In genomic region chr2:38621610-38622021, GRCm38 (mm10) we compare ENCODE assay signal across 9 mouse cellular contexts. TPM values are rescaled to one million over a fixed set of nuclear protein-coding genes. Genes with fewer than 3 reads are reported as not detected.
A peak's percentile ranks its signal among the peaks of the same experiment; 100 is the strongest.
DNase-seq lines count a peak whose midpoint lies in the region; ATAC-seq and TF ChIP-seq lines count a peak whose summit lies in the region.
"Had no signal": no experiment of that assay in that cellular context is flagged by ENCODE, and none has a peak within 500 bp of the region (broad histone marks: within the 10 kb centered on the region; RNA-seq: fewer than 3 reads in every experiment).

No protein-coding gene starts in this region.

- no peak overlapping the region for H3K4me3 ChIP-seq in intestine, postnatal 0 days (ENCODE audit: low read depth, low read length)
- no peak overlapping the region for H3K4me3 ChIP-seq in intestine, embryonic 16.5 days (ENCODE audit: low read length)
- no peak overlapping the region for H3K4me3 ChIP-seq in forebrain, embryonic 16.5 days (replicated peaks; ENCODE audit: low read length)
- no peak overlapping the region for H3K4me3 ChIP-seq in neural tube, embryonic 15.5 days (replicated peaks)

- DNase-seq in adrenal gland, postnatal 25 days: peak; percentile 65
- DNase-seq in layer of hippocampus, postnatal 10 days (ENCODE audit: low spot score in 2 of 2): peak; percentile 47 to 55
- no peak for DNase-seq in thymus, postnatal 10 days (ENCODE audit: low spot score in 2 of 2)
- no peak for DNase-seq in testis, postnatal 14 days (ENCODE audit: low spot score)

- no peaks in the 10 kb centered on the region for H3K27me3 ChIP-seq in intestine, postnatal 0 days (replicated peaks; ENCODE audit: control insufficient read depth, insufficient read depth, low read length)
- no peaks in the 10 kb centered on the region for H3K27me3 ChIP-seq in intestine, embryonic 16.5 days (replicated peaks; ENCODE audit: control insufficient read depth, insufficient read depth, low read length)
- H3K27me3 ChIP-seq in forebrain, embryonic 16.5 days (replicated peaks; ENCODE audit: control insufficient read depth, insufficient read depth, low read length): no peaks in the 10 kb centered on the region
- H3K27me3 ChIP-seq in neural tube, embryonic 15.5 days (replicated peaks): no peaks in the 10 kb centered on the region

- no peak for ATAC-seq in intestine, postnatal 0 days
- no peak for ATAC-seq in intestine, embryonic 16.5 days
- peak; percentile 94 for ATAC-seq in forebrain, embryonic 16.5 days
- ATAC-seq in neural tube, embryonic 15.5 days (ENCODE audit: low FRiP score): peak; percentile 86

- peaks cover 18% of the 10 kb centered on the region for H3K36me3 ChIP-seq in intestine, postnatal 0 days (ENCODE audit: control insufficient read depth, insufficient read depth)
- H3K36me3 ChIP-seq in intestine, embryonic 16.5 days (ENCODE audit: control insufficient read depth, insufficient read depth, low read length): peaks cover 7% of the 10 kb centered on the region
- H3K36me3 ChIP-seq in forebrain, embryonic 16.5 days (ENCODE audit: control insufficient read depth, insufficient read depth): peaks cover 5% of the 10 kb centered on the region; the same call in 1 of the 2 replicates
- H3K36me3 ChIP-seq in neural tube, embryonic 15.5 days: 0 out of 2 replicates have a peak, but pooled peaks cover 5% of the 10 kb centered on the region

- no peak overlapping the region for H3K9ac ChIP-seq in intestine, postnatal 0 days (ENCODE audit: low read depth, low read length)
- no peak overlapping the region for H3K9ac ChIP-seq in intestine, embryonic 16.5 days (ENCODE audit: low read depth, low read length)
- peak overlapping the region; percentile 33; the same call in 1 of the 2 replicates for H3K9ac ChIP-seq in forebrain, embryonic 16.5 days (replicated peaks; ENCODE audit: low read depth, low read length)
- no peak overlapping the region for H3K9ac ChIP-seq in neural tube, embryonic 15.5 days (replicated peaks)

- no peak overlapping the region for H3K4me2 ChIP-seq in intestine, postnatal 0 days (replicated peaks; ENCODE audit: low read depth)
- H3K4me2 ChIP-seq in intestine, embryonic 16.5 days (ENCODE audit: low read depth, low read length): no peak overlapping the region
- 0 out of 2 replicates have a peak overlapping the region, but pooled peaks have one; percentile 16 for H3K4me2 ChIP-seq in forebrain, embryonic 16.5 days (ENCODE audit: low read length)
- no peak overlapping the region for H3K4me2 ChIP-seq in neural tube, embryonic 15.5 days

- no peak overlapping the region for H3K27ac ChIP-seq in intestine, postnatal 0 days (ENCODE audit: low read depth, low read length)
- no peak overlapping the region for H3K27ac ChIP-seq in intestine, embryonic 16.5 days (ENCODE audit: low read length)
- H3K27ac ChIP-seq in forebrain, embryonic 16.5 days (ENCODE audit: low read length): peak overlapping the region; percentile 74
- peak overlapping the region; percentile 68 for H3K27ac ChIP-seq in neural tube, embryonic 15.5 days (replicated peaks)
- H3K27ac ChIP-seq: macrophage had no signal

- H3K9me3 ChIP-seq in intestine, postnatal 0 days (ENCODE audit: control insufficient read depth): no peaks in the 10 kb centered on the region
- H3K9me3 ChIP-seq in intestine, embryonic 16.5 days (ENCODE audit: control insufficient read depth, low read length): no peaks in the 10 kb centered on the region
- H3K9me3 ChIP-seq in forebrain, embryonic 16.5 days (ENCODE audit: control insufficient read depth, low read length): no peaks in the 10 kb centered on the region
- H3K9me3 ChIP-seq in neural tube, embryonic 15.5 days (replicated peaks): no peaks in the 10 kb centered on the region

- TF ChIP-seq CTCF in intestine, postnatal 0 days (IDR thresholded peaks at IDR 0.05; ENCODE audit: low read depth): peak; percentile 53

- WGBS in intestine, postnatal 0 days: 73% methylated on average over 6 of the region's 6 CpGs
- 65% methylated on average over 6 of the region's 6 CpGs for WGBS in intestine, embryonic 16.5 days
- 24% methylated on average over 6 of the region's 6 CpGs for WGBS in forebrain, embryonic 16.5 days
- 20% methylated on average over 6 of the region's 6 CpGs for WGBS in neural tube, embryonic 15.5 days

- H3K4me1 ChIP-seq in intestine, postnatal 0 days (replicated peaks; ENCODE audit: control insufficient read depth, insufficient read depth, low read length): no peaks in the 10 kb centered on the region
- 0 out of 2 replicates have a peak, but pooled peaks cover 5% of the 10 kb centered on the region for H3K4me1 ChIP-seq in intestine, embryonic 16.5 days (ENCODE audit: control insufficient read depth, insufficient read depth, low read length)
- H3K4me1 ChIP-seq in forebrain, embryonic 16.5 days (replicated peaks; ENCODE audit: control insufficient read depth, insufficient read depth, low read length): peaks cover 19% of the 10 kb centered on the region
- H3K4me1 ChIP-seq in neural tube, embryonic 15.5 days: peaks cover 15% of the 10 kb centered on the region

RNA-seq across cellular contexts. Expression of gene Psmb7, which starts 22.3 kb away (rescaled TPM):
- 134 and 148 TPM in 2 replicates for polyA plus RNA-seq in intestine, postnatal 0 days (2015; fragmentation: Nextera tagmentation; extraction: Ambion mirVana)
- polyA plus RNA-seq in intestine, embryonic 16.5 days (2015; fragmentation: Nextera tagmentation; extraction: Ambion mirVana): 214 and 234 TPM in 2 replicates
- total RNA-seq in adrenal gland, postnatal 25 days (2021): 284 and 333 TPM in 2 replicates
- 289 and 291 TPM in 2 replicates for polyA plus RNA-seq in forebrain, embryonic 16.5 days (2015; fragmentation: Nextera tagmentation; extraction: Ambion mirVana)
- 100 to 1,000 TPM; 250 to 255 TPM for total RNA-seq in layer of hippocampus, postnatal 10 days (2021)
- 283 and 284 TPM in 2 replicates for polyA plus RNA-seq in neural tube, embryonic 15.5 days (2015; fragmentation: Nextera tagmentation; extraction: Ambion mirVana)

Comparison
In these comparisons a context has a peak if more than half of its experiments do, and no peak if none do; other contexts are left out.
1. ATAC-seq: peak in forebrain, embryonic 16.5 days (single experiment) and neural tube, embryonic 15.5 days (single experiment); none in intestine, postnatal 0 days (single experiment) and intestine, embryonic 16.5 days (single experiment).
2. H3K27ac ChIP-seq: peak in forebrain, embryonic 16.5 days (single experiment) and neural tube, embryonic 15.5 days (single experiment); none in intestine, postnatal 0 days (single experiment) and intestine, embryonic 16.5 days (single experiment).
3. DNase-seq: peak in adrenal gland, postnatal 25 days (single experiment) and layer of hippocampus, postnatal 10 days (2 of 2); none in thymus, postnatal 10 days (0 of 2) and testis, postnatal 14 days (single experiment).